Mouse (Mus musculus) heart, postnatal 0 days (tissue): ENCODE measurements around the gene Neurod4.

Experiments
- CTCF ChIP-seq: IDR thresholded peaks from 2 replicates; pipeline ENCODE4 v1.5.1; 2016; ENCODE audit warnings: antibody characterized with exemption, control low read depth, low read depth
- EP300 ChIP-seq: IDR thresholded peaks from 2 replicates; pipeline ENCODE4 v1.6.1; 2016; ENCODE audit warnings: antibody characterized with exemption, low read depth

GRCm38 (mm10) chr10:130318720-130319119 is 38.7 kb upstream of the Neurod4 start:
- TF ChIP-seq CTCF (no peak), EP300 (no peak)
